Mouse (Mus musculus) limb, embryonic 11.5 days (tissue): ENCODE measurements around the gene Wdr64. TPM values are rescaled to one million over a fixed set of nuclear protein-coding genes. Genes with fewer than 3 reads are reported as not detected.

Experiments
- ATAC-seq: fragments of 200-750 bp; cut with Nextera tagmentation; 2 replicates; pipeline ENCODE4 v1.8.0; 2017; ENCODE audit warnings: low read depth; ENCODE audit not compliant: insufficient number of reproducible peaks, low FRiP score, low TSS enrichment
- DNase-seq: peaks from one replicate; pipeline ENCODE4 v3.0.0-alpha.2; 2015; ENCODE audit warnings: low spot score
- H3K27ac ChIP-seq: fragments of 300-500 bp; sonication (generic); replicated peaks from 2 replicates; pipeline ENCODE4 v1.5.1; 2014; ENCODE audit warnings: low read depth, mild to moderate bottlenecking, low read length
- H3K27me3 ChIP-seq: fragments of 300-500 bp; sonication (generic); 2 replicates; pipeline ENCODE4 v1.6.1; 2014; ENCODE audit warnings: mild to moderate bottlenecking, low read length, mixed read lengths; ENCODE audit not compliant: control insufficient read depth, insufficient read depth
- H3K36me3 ChIP-seq: fragments of 300-500 bp; sonication (generic); 2 replicates; pipeline ENCODE4 v1.6.1; 2014; ENCODE audit warnings: mild to moderate bottlenecking, low read length, moderate library complexity, mixed read lengths; ENCODE audit not compliant: control insufficient read depth, insufficient read depth
- H3K4me1 ChIP-seq: fragments of 300-500 bp; sonication (generic); 2 replicates; pipeline ENCODE4 v1.6.1; 2014; ENCODE audit warnings: low read length, mixed read lengths; ENCODE audit not compliant: control insufficient read depth, insufficient read depth
- H3K4me2 ChIP-seq: fragments of 300-500 bp; sonication (generic); 2 replicates; pipeline ENCODE4 v1.6.1; 2014; ENCODE audit warnings: low read depth, mild to moderate bottlenecking, moderate library complexity; ENCODE audit not compliant: severe bottlenecking
- H3K4me3 ChIP-seq: fragments of 300-500 bp; sonication (generic); 2 replicates; pipeline ENCODE4 v1.5.1; 2014; ENCODE audit warnings: low read depth, low read length
- H3K9ac ChIP-seq: fragments of 300-500 bp; sonication (generic); 2 replicates; pipeline ENCODE4 v1.6.1; 2014; ENCODE audit warnings: mild to moderate bottlenecking, low read length
- H3K9me3 ChIP-seq: fragments of 300-500 bp; sonication (generic); 2 replicates; pipeline ENCODE4 v1.6.1; 2016; ENCODE audit warnings: low read length; ENCODE audit not compliant: control insufficient read depth
- WGBS: fragments of 180-500 bp; shearing (Covaris S2); extraction: QIAGEN DNeasy Blood & Tissue Kit; methylation state at CpG from one replicate; pipeline ENCODE4 v1.1.7; 2014; 5-methylcytosine and 5-hydroxymethylcytosine counted together
- polyA plus RNA-seq: library from polyadenylated mRNA; unstranded; fragments of >200 nt; fragmentation: Nextera tagmentation; extraction: Ambion mirVana; gene quantifications from 2 replicates; pipeline ENCODE4 v1.2.1, GENCODE M21; 2014

The Wdr64 gene
- polyA plus RNA-seq, 1 experiment from 2014 or later, result not detected

DNA sequence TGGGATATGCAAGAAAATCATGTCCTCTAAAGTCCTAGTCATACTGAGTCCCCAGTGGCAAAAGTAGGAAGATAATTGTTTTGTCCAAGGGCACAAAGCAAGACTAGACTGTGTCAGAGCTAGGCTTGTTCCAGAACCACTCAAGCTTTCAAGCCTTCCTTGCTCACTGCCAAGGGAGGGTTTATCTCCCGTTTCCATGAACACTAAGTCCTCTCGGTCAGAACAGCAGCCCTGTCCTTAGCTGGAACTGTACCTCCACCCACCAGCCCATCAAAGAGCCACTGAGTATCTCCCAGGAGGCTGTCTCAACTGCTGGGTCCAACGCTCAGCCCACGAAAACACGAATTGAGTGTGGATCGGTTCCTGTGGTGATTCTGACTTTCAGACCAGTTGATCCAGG, 23.3 kb upstream of the Wdr64 start:
- no peaks in the 10 kb centered on the region for H3K36me3 ChIP-seq
- H3K4me2 ChIP-seq, result no peak overlapping the region
- DNase-seq (no peak), ATAC-seq (no peak)
- H3K27me3 ChIP-seq, result no peaks in the 10 kb centered on the region
- H3K4me3 ChIP-seq, result no peak overlapping the region
- no peak overlapping the region for H3K9ac ChIP-seq
- H3K27ac ChIP-seq, result no peak overlapping the region
- no peaks in the 10 kb centered on the region for H3K9me3 ChIP-seq
- no peaks in the 10 kb centered on the region for H3K4me1 ChIP-seq
- WGBS, result 89% methylated on average over 6 of the region's 6 CpGs

DNA sequence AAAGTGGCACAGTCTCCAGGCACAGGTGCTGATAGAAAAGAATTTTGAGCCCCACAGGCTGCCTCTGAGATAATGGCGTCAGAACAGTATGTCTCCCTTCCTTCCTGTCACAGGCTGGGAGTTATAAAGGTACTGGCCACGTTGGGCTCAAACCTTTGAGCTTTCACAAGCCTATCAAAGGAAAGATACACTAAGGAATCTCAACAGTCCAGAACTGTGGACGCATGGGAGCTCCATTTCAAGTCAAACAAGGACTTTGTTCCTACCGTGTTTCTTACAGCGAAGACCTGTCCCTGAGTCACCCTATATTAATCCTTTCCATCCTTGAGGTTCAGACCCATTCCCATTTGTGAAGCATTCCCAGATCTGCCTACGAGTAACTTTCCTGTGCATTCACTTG, 20.9 kb upstream of the Wdr64 start:
- H3K4me3 ChIP-seq, result no peak overlapping the region
- H3K4me2 ChIP-seq, result no peak overlapping the region
- no peaks in the 10 kb centered on the region for H3K27me3 ChIP-seq
- no peak overlapping the region for H3K27ac ChIP-seq
- H3K9ac ChIP-seq, result no peak overlapping the region
- H3K9me3 ChIP-seq, result no peaks in the 10 kb centered on the region
- no peaks in the 10 kb centered on the region for H3K36me3 ChIP-seq
- 84% methylated on average over 6 of the region's 6 CpGs for whole genome bisulfite sequencing
- no peaks in the 10 kb centered on the region for H3K4me1 ChIP-seq
- DNase-seq (no peak), ATAC-seq (no peak)

DNA sequence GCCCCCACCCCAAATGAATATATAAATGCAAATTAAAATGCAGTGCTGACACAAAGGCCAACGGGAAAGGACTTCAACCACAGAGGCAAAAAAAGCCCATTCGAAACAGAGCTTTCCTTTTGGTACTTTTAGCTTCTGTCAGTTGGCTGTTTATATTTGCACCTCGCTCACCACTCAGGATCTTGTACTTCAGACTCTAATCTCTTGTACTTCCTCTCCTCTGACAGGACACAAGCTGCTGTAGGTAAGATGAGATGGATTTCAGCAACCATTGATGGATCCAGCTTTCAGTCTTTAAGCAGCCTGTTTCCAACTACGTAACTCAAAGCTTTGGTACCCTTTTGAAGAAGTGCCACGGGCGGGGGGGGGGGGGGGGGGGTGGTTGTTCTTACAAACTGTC, 17.4 kb upstream of the Wdr64 start:
- Histone ChIP-seq H3K4me2 (no peak overlapping the region), H3K9ac (no peak overlapping the region), H3K4me3 (no peak overlapping the region), H3K9me3 (no peaks in the 10 kb centered on the region), H3K36me3 (no peaks in the 10 kb centered on the region), H3K27ac (no peak overlapping the region), H3K4me1 (no peaks in the 10 kb centered on the region), H3K27me3 (no peaks in the 10 kb centered on the region)
- DNase-seq (no peak), ATAC-seq (no peak)
- 85% methylated on average over 6 of the region's 6 CpGs for WGBS

DNA sequence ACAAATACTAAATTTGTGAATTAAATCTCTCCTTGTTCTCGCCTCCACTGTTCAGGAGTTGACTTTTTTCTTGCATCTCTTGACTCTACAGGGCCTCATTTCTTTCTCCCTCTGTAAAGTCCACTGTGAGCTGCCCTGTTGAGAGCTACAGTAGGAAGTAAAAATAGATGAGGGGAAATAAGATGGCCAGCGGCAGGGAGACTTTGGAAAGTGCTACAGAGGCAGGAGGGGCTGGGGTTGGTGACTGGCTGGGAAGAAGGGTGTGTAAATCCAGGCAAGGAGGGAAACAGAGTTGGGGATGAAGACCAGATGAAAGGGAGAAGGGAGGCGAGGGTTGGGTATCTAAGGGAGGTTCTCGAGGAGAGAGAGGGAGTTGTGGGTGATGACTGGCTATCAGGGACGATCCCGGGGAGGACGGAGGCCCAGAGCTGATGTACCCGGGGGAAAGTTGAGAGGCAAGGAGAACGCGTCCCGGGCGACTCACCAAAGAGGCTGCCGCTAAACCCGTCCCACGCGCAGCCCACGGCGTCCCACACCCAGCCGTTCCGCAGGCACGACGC, 6.6 kb upstream of the Wdr64 start:
- no peaks in the 10 kb centered on the region for H3K36me3 ChIP-seq
- H3K9me3 ChIP-seq, result no peaks in the 10 kb centered on the region
- no peak for ATAC-seq
- peak overlapping the region; percentile 87 for H3K9ac ChIP-seq
- WGBS, result 2% methylated on average over 22 of the region's 22 CpGs
- peak overlapping the region; percentile 66 for H3K4me3 ChIP-seq
- no peak for DNase-seq
- H3K27me3 ChIP-seq, result no peaks in the 10 kb centered on the region
- H3K27ac ChIP-seq, result no peak overlapping the region
- H3K4me2 ChIP-seq, result peak overlapping the region; percentile 75
- H3K4me1 ChIP-seq, result no peaks in the 10 kb centered on the region

DNA sequence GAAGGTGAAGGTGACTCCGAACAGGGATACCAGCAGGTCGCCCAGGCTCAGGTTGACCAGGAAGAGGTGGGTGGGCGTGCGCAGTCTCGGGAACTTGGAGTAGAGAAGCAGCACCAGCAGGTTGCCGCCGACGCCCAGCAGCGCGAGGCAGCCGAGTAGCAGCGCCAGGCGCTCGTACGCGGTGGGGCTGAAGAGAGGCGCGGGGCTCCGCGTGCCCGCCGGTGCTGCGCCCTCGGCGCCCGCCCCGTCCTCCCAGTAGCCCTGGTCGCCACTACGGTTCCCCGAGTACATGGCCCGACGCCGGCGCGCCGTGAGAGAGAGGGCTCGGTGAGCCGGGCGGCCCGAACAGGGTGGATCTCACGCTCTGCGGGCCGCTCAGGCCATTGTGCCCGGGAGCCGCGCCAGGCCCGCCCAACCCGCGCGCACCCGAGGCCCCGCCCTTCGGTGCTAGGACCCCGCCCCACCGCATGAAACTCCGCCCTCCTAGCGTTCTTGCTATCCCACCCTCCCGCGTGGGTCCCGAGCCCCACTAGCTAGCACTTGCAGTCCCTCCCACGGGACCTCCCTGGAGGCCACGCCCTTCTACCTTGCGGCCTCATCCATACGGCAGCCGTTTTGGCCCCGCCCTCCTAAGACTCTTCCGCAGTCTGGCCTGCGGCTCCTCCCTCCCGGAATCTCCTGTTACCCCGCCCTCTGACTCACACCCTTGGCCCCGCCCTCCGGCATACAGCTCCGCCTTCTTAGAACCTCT, 6.0 kb upstream of the Wdr64 start, which contains the start of the genes Opn3 and Chml:
Gene Opn3 (minus strand): TSS at position 531 of the 751 bp plus-strand sequence.
Gene Chml (minus strand): TSS at position 656 of the 751 bp plus-strand sequence.
- no peak within 1 kb of the TSS; the same call in 1 of the 2 replicates for H3K27ac ChIP-seq
- ATAC-seq, result peak; percentile 99
- H3K9me3 ChIP-seq, result no peaks in the 10 kb centered on the region
- H3K4me1 ChIP-seq, result no peaks in the 10 kb centered on the region
- peak within 1 kb of the TSS; percentile 87 for H3K9ac ChIP-seq
- peak within 1 kb of the TSS; percentile 66 for H3K4me3 ChIP-seq
- peak; percentile 99 for DNase-seq
- H3K27me3 ChIP-seq, result no peaks in the 10 kb centered on the region
- under 1% methylated on average over 58 of the region's 73 CpGs for WGBS
- H3K36me3 ChIP-seq, result no peaks in the 10 kb centered on the region
- peak within 1 kb of the TSS; percentile 75 for H3K4me2 ChIP-seq

DNA sequence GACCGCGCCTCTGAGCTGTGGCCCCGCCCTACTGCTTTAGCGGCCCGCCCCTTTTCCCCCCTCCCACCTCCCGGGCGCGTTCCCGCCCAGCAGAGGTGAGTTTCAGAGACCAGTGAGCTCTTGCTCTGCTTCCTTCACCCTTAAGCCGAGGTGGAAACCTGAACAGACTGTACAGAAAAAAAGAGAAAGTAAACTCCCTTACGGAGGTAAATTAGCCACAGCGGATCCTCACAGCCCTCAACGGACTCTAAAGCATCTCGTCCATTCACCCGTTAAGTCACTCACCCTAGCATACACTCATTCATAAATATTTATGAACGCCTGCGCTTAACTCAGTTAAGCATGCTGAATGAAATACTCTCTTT, 5.4 kb upstream of the Wdr64 start:
- H3K4me1 ChIP-seq, result no peaks in the 10 kb centered on the region
- H3K36me3 ChIP-seq, result no peaks in the 10 kb centered on the region
- H3K9ac ChIP-seq, result no peak overlapping the region; the same call in 1 of the 2 replicates
- under 1% methylated on average over 17 of the region's 17 CpGs for WGBS
- no peaks in the 10 kb centered on the region for H3K9me3 ChIP-seq
- no peak for DNase-seq
- H3K4me2 ChIP-seq, result peak overlapping the region; percentile 36
- no peak overlapping the region for H3K27ac ChIP-seq
- H3K4me3 ChIP-seq, result peak overlapping the region; percentile 12
- ATAC-seq, result no peak
- no peaks in the 10 kb centered on the region for H3K27me3 ChIP-seq

DNA sequence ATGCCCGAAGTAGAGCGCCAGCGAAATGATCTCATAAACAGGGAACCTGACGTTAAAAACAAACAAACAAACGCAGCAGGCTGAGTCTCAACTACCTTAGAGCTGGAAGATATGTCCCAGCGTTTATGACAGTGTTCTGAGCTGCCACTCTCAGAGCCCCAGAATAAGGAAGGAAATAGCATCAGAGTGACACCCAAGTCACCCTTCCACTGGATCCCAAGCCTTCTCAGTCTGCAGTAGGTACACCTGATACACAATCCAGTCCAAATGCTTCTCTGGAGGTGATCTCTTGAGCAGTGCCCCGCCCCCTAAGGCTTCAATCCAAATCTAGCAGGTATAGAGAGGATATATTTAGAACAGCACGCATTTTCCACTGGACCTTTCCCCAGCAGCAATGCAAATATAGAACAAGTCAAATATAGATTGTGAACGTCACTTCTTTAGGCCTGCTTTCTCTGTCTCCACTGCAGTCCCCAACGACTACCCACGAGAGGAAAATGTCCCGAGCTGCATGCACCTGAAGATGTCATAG, 4.9 kb upstream of the Wdr64 start:
- no peak for ATAC-seq
- Histone ChIP-seq H3K27ac (no peak overlapping the region), H3K9me3 (no peaks in the 10 kb centered on the region), H3K27me3 (no peaks in the 10 kb centered on the region), H3K4me1 (no peaks in the 10 kb centered on the region), H3K4me3 (peak overlapping the region; percentile 12), H3K4me2 (peak overlapping the region; percentile 36), H3K9ac (no peak overlapping the region), H3K36me3 (no peaks in the 10 kb centered on the region)
- no peak for DNase-seq
- WGBS, result 47% methylated on average over 12 of the region's 12 CpGs

DNA sequence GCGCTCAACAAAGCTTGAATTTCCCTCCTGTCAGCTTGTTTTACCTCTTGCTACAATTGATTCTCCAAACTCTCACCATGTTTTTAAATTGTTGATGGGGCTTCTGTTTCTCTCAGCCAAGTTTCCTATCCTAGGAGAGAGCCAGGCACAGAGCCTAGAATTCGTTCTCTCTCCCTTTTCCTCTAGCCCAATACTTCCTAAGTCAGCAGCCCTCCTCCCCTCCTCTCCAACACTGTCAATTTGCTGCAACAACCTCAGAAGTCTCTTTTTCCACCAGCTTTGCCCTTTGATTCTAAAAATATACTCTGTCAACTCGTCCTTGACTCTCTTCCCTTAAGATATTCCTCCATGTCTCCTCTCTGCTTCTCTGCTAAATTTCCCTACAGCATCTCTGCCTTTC, 982 bp downstream of the Wdr64 start:
- H3K27me3 ChIP-seq, result no peaks in the 10 kb centered on the region
- no peak overlapping the region for H3K4me2 ChIP-seq
- H3K4me3 ChIP-seq, result no peak overlapping the region
- WGBS, result 63% methylated on average over 3 of the region's 3 CpGs
- DNase-seq (no peak), ATAC-seq (no peak)
- H3K27ac ChIP-seq, result no peak overlapping the region
- H3K36me3 ChIP-seq, result no peaks in the 10 kb centered on the region
- no peaks in the 10 kb centered on the region for H3K4me1 ChIP-seq
- H3K9me3 ChIP-seq, result no peaks in the 10 kb centered on the region
- no peak overlapping the region for H3K9ac ChIP-seq
